Mouse (Mus musculus) G1E-ER4 (cell line): ENCODE data around the gene Galnt3. TPM values are rescaled to one million over a fixed set of nuclear protein-coding genes. Genes with fewer than 3 reads are reported as not detected.

ENCODE experiments used
- GATA1 ChIP-seq: IDR thresholded peaks from one replicate; pipeline ENCODE4 v1.8.0; 2012; ENCODE audit warnings: low read length, inconsistent platforms
- polyA plus RNA-seq: library from polyadenylated mRNA; stranded (reverse); fragments of >175 nt; gene quantifications from 2 replicates; pipeline ENCODE4 v1.2.3, GENCODE M21; 2012

Gene Galnt3
- polyA plus RNA-seq, 1 experiment: not detected

DNA sequence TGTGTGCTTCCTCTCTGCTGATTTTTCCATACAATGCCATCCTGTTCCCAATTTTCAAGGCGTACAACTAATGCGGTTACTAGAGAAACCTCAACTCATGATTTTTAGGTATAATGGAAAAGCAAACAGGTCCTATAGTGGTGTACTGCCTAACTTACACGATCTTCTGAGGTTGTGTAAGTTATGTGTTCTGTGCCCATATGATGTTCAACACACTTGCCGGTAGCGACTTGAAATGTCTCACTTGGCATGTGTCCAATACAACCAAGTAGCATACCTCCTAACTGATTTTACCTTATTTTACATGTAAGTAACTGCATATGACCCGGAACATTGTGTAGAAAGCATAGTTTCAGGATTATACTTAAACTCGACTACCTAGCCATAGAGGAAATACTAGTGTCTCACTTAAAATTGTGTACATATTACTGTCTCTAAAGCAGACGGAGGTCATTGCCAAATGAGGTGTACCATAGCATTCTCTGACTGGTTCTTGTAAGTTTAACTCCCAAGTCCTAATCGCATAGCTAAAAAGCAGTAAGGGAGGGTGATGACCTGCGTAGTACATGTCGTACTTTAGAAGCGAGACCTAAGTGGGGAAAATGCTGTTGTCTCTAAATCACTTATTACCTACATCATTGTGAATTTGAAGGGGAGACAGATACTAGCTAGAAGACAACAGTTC is 80.2 kb downstream of the Galnt3 start:
- TF ChIP-seq GATA1: no peak

DNA sequence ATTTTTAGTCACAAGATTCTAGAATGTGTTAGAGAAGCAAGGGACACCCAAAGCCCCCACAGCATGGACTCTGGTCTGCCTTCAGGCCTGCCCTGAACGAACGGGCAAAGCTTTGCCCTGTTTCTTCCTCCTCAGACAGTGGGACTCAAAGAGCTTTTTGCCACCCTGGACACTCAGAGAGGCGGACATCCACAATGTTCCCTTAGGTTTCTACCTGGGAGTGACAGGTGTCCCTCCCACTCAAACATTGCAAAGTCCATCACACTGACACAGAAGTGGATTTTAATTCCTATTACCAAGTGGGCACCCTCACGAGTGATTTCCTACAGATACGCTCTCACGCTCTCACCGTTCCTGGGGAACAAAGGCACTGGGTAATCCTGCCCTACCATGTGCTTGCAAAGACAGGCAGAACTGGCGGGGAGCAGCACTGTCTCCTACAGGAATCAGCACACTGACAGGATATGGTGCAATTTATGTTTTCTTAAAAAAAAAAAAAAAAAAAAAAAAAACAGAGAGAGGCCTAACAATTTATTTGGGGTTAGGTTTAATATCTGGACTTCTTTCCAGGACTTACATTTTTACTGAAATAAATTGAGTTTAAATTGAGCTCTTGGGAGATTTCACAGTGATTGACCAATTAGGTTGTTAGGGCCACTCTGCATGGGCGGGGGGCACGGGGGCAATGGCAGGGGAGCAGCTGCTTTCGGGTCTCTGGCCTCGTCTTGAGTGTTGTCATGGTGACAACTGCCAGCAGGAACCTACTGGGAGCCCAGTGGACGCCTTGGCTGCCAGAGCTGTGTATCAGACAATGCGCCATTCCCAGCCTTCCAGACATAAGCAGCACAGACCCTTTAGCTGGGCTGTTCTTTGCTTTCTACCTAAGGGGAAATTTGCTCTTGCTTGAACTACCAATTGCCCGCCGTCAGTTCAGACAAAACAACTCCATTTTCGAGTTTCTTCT is 81.1 kb downstream of the Galnt3 start:
- TF ChIP-seq GATA1: no peak

DNA sequence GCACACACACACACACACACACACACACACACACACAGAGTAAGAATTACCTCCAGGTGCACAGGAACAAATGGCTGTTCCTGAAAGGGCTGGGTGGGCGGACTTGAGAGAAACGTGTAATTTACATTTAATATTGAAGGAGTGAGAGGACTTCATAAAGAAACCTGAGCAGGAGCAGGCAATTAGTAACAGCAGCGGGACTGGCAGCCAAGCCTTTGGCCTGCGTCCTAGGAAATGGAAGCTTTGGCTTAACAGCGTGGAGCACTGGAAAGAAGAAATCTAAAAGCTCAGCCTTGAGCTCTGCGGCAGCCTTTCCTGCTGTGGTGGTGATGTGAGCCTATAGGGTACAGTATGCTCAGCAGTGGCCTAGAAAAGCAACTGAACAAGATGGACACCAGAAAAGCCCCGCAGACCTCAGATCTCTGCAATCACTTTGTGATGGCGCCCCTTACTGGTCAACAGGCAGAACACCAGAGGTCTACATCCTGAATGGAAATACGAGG is 82.8 kb downstream of the Galnt3 start:
- no peak for TF ChIP-seq GATA1

DNA sequence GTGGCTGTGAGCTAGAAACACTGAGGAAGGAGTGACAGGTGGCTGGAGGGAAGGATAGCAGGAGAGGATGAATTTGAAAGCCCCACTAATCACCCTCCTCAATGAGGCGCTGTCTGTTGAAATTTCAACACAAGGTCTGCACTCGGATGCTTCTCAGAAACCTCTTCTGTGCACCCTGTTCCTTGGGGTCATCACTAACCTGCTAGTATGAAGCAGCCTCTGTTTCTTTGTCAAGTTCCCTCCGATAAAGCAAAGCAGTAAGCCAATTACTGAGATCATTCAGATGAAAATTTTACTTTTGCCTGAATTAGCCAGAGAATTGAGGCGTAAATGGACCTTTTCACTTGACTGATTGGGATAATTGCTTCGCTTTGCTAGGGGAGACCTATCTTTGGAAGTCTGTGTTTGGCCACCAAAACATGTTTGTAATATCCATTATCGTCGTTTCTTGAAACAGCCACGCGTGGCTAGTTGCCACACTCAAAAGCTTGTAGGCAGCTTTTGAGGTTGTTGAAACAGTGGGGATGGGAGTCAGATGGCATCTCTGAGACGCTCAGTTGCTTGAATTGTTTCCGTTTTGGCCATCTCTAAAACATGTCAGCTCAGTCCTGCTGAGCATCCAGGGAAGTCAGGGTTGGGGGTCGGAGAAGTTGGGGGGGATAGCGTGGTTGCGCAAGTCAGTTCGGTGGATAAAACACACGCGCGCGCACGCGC is 83.4 kb downstream of the Galnt3 start:
- no peak for TF ChIP-seq GATA1

DNA sequence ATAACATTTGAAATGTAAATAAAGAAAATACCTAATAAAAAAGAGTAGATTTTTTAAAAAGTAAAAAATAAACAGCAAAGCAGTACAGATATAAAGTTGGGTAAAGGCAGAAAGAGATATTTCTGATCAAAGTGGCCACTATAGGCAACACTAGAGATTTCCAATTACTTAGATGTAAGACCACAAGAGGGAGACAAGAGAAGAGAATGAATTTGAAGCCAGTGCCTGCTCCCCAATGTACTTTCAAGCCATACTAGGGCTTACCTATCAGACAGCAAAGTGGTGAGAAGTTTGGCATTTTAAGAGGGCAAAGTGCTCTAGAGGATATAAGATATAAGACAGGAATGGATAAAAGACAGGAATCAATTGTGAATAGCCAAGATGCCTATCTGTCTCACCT is 84.2 kb downstream of the Galnt3 start:
- no peak for TF ChIP-seq GATA1

DNA sequence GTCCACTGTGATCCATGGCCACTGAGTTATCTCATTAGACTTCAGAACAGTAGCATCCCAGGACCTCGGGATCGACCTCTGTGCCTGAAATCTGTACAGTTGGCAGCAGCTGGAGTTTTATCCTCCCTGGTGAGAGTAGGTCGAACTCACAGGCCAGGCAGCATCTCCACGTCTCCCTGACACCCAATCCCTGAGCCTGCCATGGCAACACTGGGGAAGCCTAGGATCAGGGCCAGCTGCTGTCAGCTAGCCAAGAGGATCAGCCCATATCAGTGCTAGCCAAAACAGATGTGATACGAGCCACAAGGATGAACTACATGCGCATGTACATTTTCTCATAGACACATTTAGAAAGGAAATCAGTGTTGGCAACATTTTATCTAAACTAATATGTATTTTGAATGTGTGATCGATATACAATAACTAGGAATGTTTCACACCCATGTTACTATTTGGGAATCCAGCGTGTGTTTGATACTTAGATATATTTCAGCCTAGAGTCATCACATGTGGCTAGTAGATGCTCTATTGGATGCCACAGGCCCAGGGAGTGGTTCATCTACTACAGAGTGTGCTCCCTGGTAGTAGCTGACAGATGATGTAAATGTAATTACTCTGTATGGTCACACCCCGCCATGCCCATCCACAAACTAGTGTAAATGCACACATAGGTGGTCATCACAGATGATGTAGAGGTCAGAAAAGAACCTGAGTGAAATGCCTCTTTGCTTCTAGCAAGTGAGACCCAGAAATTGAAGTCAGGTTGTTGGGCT is 89.7 kb downstream of the Galnt3 start:
- TF ChIP-seq GATA1: no peak

Other genes with a start within 250 kb of the Galnt3 start
- not detected in 2 replicates for gene Ttc21b, start 131.6 kb upstream of the Galnt3 start, polyA plus RNA-seq